Mouse (Mus musculus) CD8-positive naive resting alpha-beta T cell, adult 2 months (primary cell): Measurements from ENCODE around the gene Spata4.
"Not testable (repeated sequence)": the region's sequence is repeated elsewhere in the genome, so short reads cannot be mapped to it uniquely, and the experiment has no call there.

Experiments used
- DNase-seq, 2 experiments: peaks; one replicate each; pipeline ENCODE4 v3.0.0; 2022; ENCODE audit warnings: low read depth in 2 of 2, low spot score in 2 of 2

Spata4 gene

GRCm38 (mm10) chr8:54600671-54601251 lies at the start of gene Spata4:
Spata4 (plus strand) TSS chr8:54600781.
- no peak for DNase-seq

GRCm38 (mm10) chr8:54554921-54555320 lies 45.7 kb upstream of the Spata4 start:
- no peak for DNase-seq

GRCm38 (mm10) chr8:54562137-54562536 lies 38.4 kb upstream of the Spata4 start:
- no peak for DNase-seq

GRCm38 (mm10) chr8:54565181-54565580 lies 35.4 kb upstream of the Spata4 start:
- DNase-seq: no peak

- DNase-seq: no peak
Measured at GRCm38 (mm10) chr8:54565603-54566260, 34.8 kb upstream of the Spata4 start.

- DNase-seq: no peak
Measured at GRCm38 (mm10) chr8:54567168-54567567, 33.4 kb upstream of the Spata4 start.

- DNase-seq: no peak
Measured at GRCm38 (mm10) chr8:54570618-54571609, 29.7 kb upstream of the Spata4 start.

GRCm38 (mm10) chr8:54581436-54581835 lies 19.1 kb upstream of the Spata4 start:
- no peak for DNase-seq

- DNase-seq: no peak
Measured at GRCm38 (mm10) chr8:54582886-54583285, 17.7 kb upstream of the Spata4 start.

- no peak for DNase-seq
Measured at GRCm38 (mm10) chr8:54594634-54595033, 5.9 kb upstream of the Spata4 start.

GRCm38 (mm10) chr8:54596051-54596450 lies 4.5 kb upstream of the Spata4 start:
- no peak for DNase-seq

- DNase-seq: no peak
Measured at GRCm38 (mm10) chr8:54596940-54597339, 3.6 kb upstream of the Spata4 start.

- DNase-seq: no peak
Measured at GRCm38 (mm10) chr8:54597386-54597785, 3.2 kb upstream of the Spata4 start.

GRCm38 (mm10) chr8:54603440-54603839 lies 2.9 kb downstream of the Spata4 start:
- DNase-seq: no peak

- DNase-seq: no peak
Measured at GRCm38 (mm10) chr8:54609336-54609735, 8.8 kb downstream of the Spata4 start.

GRCm38 (mm10) chr8:54610238-54610637 lies 9.7 kb downstream of the Spata4 start:
- DNase-seq: no peak

- DNase-seq: not testable (repeated sequence)
Measured at GRCm38 (mm10) chr8:54616710-54617109, 16.1 kb downstream of the Spata4 start.

GRCm38 (mm10) chr8:54638634-54639033 lies 38.1 kb downstream of the Spata4 start:
- no peak for DNase-seq
